Mouse (Mus musculus) G1E (cell line): ENCODE data around the gene Pde4d.

Source experiments
- CTCF ChIP-seq: IDR thresholded peaks from 2 replicates; pipeline ENCODE4 v1.5.1; 2012; ENCODE audit warnings: low read depth, low read length, inconsistent platforms, mixed read lengths
- GATA2 ChIP-seq: IDR thresholded peaks from 2 replicates; pipeline ENCODE4 v1.6.1; 2012; ENCODE audit warnings: low read depth, low read length, inconsistent platforms, borderline replicate concordance

- no peak for TF ChIP-seq GATA2
- TF ChIP-seq CTCF = no peak
These were observed 825.1 kb downstream of the Pde4d start for GRCm38 (mm10) chr13:109274869-109275268.
